Mouse (Mus musculus) midbrain, embryonic 12.5 days (tissue): ENCODE measurements around the gene Sorcs1. TPM values are rescaled to one million over a fixed set of nuclear protein-coding genes. Genes with fewer than 3 reads are reported as not detected.

Source experiments
- microRNA-seq: library from miRNA; unstranded; fragments of <30 nt; microRNA quantifications from one replicate; pipeline ENCODE4, GENCODE M21; 2017
- polyA plus RNA-seq: library from polyadenylated mRNA; unstranded; fragments of >200 nt; fragmentation: Nextera tagmentation; extraction: Ambion mirVana; gene quantifications from 2 replicates; pipeline ENCODE4 v1.2.1, GENCODE M21; 2016

Gene Sorcs1
- polyA plus RNA-seq, 1 experiment from 2014 or later = 6.2 TPM

Small RNAs within 50 kb of the gene (microRNA-seq; reads per million reads assigned to microRNA genes)
- gene Gm27749 = not detected
